Mouse (Mus musculus) CD4-positive, CD25-positive, alpha-beta regulatory T cell, adult 4 months (primary cell): ENCODE measurements at regions not wholly inside any gene's neighbourhood (a gene's known extent, or its start where the extent isn't known, plus 50 kb on each side); places are given as distances from the start of the nearest gene placed in this dataset.

Experiments
- ATAC-seq: one replicate; pipeline ENCODE4 v1.8.0; 2017

GRCm38 (mm10) chr9:120867861-120868260, 61.2 kb upstream of the Ctnnb1 start:
- ATAC-seq, result no peak

GRCm38 (mm10) chr9:120868330-120868729, 60.7 kb upstream of the Ctnnb1 start:
- no peak for ATAC-seq

GRCm38 (mm10) chr9:120869432-120870081, 59.5 kb upstream of the Ctnnb1 start:
- no peak for ATAC-seq

GRCm38 (mm10) chr9:120873293-120873692, 55.7 kb upstream of the Ctnnb1 start:
- no peak for ATAC-seq

- ATAC-seq, result no peak
Measured at GRCm38 (mm10) chr9:120874416-120874976, 54.5 kb upstream of the Ctnnb1 start.

GRCm38 (mm10) chr9:120877101-120877500, 51.9 kb upstream of the Ctnnb1 start:
- ATAC-seq, result no peak
